Mouse (Mus musculus) lung, adult 2 months (tissue): ENCODE data around the gene Psap.

ENCODE experiments used
- CTCF ChIP-seq: fragments of 200-500 bp; IDR thresholded peaks from 2 replicates; pipeline ENCODE4 v1.5.1; 2011; ENCODE audit warnings: mild to moderate bottlenecking, low read length, control low read depth; ENCODE audit not compliant: insufficient read depth
- POLR2A ChIP-seq: fragments of 200-500 bp; IDR thresholded peaks from 2 replicates; pipeline ENCODE4 v1.6.1; 2011; ENCODE audit warnings: low read depth, mild to moderate bottlenecking, control low read depth, low read length, borderline replicate concordance; ENCODE audit errors: extremely low read depth

GRCm38 (mm10) chr10:60290739-60291110 lies 13.3 kb downstream of the Psap start:
- no peak for TF ChIP-seq CTCF
- TF ChIP-seq POLR2A, result no peak
